Mouse (Mus musculus) R1 (cell line): Measurements from ENCODE around the gene Polr2m.

Experiments used
- DNase-seq: peaks from one replicate; pipeline ENCODE4 v3.0.0-alpha.2; 2018; ENCODE audit warnings: low read depth, low spot score

Polr2m gene

DNA sequence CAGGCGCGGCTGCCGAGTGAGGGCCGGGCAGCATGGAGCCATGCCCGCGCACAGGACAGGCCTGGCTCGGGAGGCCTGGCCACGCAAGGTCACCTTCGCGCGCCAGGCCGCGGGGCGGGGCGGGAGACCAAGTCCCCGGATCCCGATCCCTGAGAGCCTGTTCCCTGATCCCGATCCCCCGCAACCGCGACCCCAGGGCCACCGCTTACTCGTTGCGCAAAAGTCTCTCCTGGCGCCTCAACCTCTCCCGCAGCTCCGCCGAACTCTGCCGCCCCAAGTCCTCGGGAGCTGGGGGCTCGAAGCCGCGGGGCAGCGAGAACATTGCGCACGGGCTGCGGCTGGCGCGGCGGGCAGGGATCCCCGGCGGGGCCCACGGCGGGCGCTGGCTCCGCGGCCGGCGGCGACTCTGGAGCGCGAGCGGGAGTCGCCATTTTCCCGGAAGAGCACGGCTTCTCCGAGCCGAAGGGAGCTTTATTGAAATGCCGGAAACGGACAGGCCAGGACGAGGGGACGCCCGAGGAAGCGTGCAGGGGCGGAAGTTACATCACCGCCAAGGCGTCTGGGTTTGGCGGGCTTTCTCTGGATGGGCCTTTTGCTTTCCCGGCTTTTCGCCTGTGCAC lies at the start of gene Polr2m:
Gene Polr2m, minus strand, starts transcription at position 461 of the 620 bp plus-strand sequence.
- DNase-seq, result peak; percentile 96

GRCm38 (mm10) chr9:71535036-71535435 lies 49.3 kb upstream of the Polr2m start:
- DNase-seq, result no peak

GRCm38 (mm10) chr9:71529960-71530359 lies 44.2 kb upstream of the Polr2m start:
- peak; percentile 65 for DNase-seq

- no peak for DNase-seq
These were observed 41.7 kb upstream of the Polr2m start for GRCm38 (mm10) chr9:71527438-71527837.

DNA sequence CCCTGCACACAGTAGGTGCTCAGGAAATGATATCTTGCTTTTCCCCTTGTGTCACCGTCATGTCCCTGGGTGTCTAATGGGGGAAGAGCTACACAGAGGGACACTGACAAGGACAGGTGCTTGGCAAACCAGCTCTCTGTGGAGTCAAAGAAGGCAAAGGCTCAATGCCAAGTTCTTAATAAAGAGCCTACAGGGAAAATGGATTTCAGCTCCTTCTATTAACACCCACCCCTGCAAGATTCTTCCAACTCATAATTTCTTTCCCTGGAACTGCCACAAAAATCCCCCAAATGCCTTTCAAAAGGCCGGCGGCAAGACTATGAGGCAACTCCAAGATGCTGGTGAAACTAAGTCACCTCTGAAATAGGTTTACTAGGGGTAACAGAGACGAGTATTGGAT lies 38.2 kb upstream of the Polr2m start:
- no peak for DNase-seq

- no peak for DNase-seq
These were observed 34.1 kb upstream of the Polr2m start for GRCm38 (mm10) chr9:71519836-71520235.

DNA sequence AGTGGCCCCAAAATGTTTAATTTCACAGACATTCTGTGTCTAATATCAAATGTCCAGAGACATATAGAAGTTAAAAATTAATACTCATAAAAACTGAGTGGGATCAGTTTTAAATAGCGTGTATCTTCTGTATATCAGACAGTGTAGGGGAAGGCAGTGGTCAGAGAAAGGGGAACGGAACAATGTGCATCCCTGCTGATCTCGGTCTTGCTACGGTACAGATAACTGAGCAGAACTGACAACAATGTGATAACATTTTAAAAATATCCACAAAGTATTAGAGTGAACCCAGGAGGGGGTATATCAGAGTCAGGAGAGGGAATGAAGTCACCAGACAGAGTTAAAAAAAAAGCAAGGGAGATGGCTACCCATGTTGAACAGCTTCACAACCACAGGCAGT lies 31.8 kb upstream of the Polr2m start:
- DNase-seq, result no peak

DNA sequence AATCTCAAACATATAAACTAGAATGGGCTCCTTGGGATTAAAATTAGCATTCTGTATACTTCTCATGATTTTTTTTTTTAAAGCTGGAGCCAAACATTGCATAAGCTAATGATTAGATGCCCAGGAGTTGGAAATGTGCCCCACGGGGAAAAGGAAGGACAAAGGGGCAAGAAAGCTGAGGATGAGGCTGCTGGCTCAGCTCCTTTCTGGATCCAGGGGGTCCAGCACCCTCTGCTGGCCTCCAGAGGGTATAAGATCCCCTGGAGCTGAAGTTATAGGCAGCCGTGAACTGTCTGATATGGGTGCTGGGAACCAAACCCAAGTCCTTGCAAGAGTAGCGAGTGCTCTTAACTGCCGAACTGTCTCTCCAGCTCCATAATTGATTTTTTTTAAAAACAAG lies 30.1 kb upstream of the Polr2m start:
- DNase-seq, result peak; percentile 59

DNA sequence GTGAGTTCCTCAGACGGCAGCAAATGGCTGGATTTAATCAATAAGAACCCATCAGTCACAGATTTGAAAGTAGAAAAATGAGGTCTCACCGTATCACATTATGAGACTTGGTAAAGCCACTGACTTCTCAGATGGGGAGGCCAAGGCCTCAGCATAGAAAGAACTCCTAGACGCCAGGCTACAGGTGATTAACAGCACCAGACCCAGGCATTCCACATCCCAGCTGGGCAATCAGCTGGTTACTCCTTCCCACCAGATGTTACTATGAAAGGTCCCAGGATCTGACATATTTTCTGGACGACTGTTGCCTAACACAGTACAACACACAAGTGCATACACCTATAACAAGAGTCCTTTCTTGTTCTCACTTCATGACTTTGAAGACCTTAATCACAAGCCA lies 27.8 kb upstream of the Polr2m start:
- no peak for DNase-seq

DNA sequence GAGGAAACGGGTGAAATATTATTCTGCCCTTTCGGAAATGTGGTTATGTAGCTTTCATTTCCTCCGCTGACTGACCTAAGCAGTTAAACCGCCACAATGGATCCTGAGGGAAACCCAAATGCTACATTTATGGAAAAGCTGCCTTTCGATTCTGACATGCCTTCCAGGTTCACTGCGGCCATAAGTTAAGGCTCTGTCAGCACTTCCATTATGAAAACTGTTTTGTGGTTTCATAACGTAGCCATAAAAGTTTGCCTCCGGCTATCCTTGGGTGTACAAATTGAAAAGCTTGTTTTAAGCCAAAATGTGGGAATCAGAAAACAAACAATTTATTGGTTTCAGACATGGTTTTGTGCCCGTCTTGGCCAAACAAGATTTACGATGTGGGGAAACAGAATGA lies 27.2 kb upstream of the Polr2m start:
- no peak for DNase-seq

DNA sequence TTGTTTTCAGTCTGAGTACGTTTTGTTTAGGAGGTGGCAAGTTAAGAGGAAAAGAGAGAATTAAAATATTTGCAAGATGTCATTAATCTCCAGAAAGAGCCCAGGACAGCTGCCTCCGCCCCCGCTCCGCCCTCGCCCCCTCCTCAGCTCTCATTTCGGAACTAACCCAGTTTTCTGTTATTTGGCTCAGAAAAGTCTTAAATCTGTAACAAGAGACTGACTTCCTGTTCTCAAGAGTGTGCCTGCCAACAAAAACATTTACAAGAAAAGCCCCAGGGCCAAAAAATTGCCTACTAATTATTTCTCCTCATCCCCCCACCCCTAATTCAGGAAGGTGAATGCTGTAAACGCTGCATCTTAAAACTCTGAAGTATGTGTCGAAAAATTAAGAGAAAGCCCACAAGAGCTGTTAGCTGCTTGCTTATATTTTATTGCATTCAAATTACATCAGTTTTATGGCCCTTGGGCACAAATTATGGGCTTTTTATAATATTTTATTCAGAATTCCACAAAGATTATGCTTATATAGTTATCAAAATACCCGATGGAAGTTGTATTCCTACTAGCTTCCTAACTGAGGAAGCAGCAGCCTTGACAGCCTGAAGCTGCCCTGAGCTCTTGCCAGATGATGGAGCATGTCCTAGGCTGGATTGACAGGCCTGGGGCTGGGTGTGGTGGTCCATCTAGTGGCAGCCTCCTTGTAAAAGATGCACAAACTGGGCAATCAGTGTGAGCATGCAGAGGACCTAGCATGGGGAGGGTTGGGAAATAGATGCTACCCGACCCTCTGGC lies 12.9 kb upstream of the Polr2m start:
- no peak for DNase-seq

GRCm38 (mm10) chr9:71496637-71497036 lies 10.9 kb upstream of the Polr2m start:
- no peak for DNase-seq

GRCm38 (mm10) chr9:71493771-71494170 lies 8.0 kb upstream of the Polr2m start:
- peak; percentile 87 for DNase-seq

GRCm38 (mm10) chr9:71492296-71493025 lies 6.7 kb upstream of the Polr2m start:
- peak; percentile 86 for DNase-seq

DNA sequence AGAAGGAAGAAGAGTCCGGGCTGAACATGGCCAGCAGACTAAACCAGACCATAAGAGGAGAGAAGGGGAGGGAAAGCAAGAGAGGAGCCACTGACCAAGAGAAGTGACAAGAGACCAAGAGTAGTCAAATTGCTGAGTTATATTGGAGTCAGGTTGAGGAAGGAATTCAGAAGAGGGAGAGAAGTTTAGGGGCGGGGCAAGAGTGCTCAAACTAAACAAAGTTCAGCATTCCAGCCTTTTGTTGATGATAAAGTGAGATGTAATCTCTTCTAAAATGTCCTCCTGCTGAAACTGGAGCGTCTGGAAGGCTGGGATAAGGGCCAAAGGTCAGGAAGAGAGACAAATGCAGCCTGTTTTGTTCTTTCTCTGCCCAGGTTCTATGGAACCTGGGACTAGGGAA lies 4.3 kb upstream of the Polr2m start:
- peak; percentile 89 for DNase-seq

GRCm38 (mm10) chr9:71486127-71486526 lies 392 bp upstream of the Polr2m start:
- DNase-seq, result no peak

DNA sequence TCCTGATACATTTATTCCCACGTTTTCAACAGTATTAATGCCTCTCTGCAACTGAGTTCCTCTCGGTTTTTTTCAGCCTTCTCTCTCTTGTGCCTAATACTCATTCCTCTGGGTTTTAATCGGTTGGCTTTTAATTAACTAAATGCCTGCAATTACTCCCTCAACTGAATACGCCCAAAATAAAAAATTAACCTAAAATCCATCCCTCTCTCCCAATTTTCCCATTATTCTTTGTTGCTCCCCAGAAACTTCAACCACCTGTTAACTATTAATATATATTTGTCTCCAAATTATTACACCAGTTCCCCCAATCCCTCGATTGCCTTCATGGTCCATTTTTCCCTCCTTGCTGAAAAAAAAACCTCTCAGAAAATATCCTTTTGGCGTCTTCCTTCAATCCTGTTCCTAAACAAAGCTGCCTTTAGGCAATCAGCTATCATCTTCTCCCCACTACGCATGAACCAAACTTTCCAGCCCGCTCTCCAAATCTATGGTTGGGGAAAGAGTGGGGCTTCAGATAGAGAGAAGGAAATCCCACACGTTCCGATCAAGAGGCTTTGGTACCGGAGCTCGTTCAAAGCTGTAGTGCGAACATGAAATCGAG lies 762 bp downstream of the Polr2m start:
- DNase-seq, result no peak

DNA sequence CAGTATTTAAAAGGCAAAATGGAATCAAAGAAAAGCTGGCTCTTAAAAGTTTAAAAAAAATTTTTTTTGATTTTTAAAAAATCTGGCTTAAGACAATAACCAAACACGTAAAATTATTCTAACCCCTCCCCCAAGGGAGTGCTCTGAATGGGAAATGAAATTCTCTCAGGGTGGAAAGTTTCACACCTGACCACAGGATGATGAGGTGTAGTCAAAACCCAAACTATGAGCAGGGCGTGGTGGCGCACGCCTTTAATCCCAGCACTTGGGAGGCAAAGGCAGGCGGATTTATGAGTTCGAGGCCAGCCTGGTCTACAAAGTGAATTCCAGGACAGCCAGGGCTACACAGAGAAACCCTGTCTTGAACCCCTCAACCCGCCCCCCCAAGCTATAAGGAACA lies 1.9 kb downstream of the Polr2m start:
- peak; percentile 28 for DNase-seq

DNA sequence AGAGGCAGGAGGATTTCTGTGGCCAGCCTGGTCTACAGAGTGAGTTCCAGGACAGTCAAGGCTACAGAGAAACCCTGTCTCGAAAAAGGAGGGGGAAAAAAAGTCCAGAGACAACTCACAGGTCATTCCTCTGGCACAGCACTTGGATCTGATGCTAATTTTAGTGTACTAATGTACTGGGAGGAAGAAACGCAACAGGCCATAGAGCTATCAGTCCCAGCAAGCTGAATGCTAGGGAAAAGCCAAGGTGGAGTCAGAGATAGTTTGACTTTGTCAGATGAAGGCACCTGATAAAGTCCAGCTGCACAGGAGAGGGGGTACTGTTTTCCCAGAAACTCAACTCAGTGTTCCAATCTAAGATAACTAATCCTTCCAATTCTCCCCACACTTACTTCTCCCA lies 5.4 kb downstream of the Polr2m start:
- no peak for DNase-seq

GRCm38 (mm10) chr9:71479413-71479812 lies 6.3 kb downstream of the Polr2m start:
- no peak for DNase-seq

DNA sequence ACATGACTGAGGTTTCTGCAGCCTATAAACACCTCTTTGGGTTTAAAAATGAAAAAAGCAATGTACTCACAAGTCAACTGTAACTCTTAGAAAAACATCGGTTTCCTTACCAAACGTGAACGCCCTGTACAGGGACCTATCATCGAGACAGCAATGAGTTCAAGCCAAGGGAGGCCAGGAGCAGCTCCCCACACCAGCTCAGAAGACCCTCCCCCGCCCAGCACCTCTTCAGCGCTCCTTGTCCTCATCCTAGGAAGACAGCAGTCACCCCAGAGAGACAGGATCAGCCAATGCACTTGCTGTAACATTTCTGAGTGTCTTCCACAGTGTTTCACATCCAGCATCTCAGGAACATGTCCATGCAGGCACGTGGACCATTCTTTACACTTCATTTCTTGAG lies 7.1 kb downstream of the Polr2m start:
- DNase-seq, result no peak

GRCm38 (mm10) chr9:71476601-71477000 lies 9.1 kb downstream of the Polr2m start:
- DNase-seq, result peak; percentile 71
